Mouse (Mus musculus): ENCODE data around the gene Prex1. TPM values are rescaled to one million over a fixed set of nuclear protein-coding genes. Genes with fewer than 3 reads are reported as not detected.

Prex1 gene
- total and polyA plus RNA-seq, 3 experiments = 5.5 to 19.5 (median 18.5) TPM

GRCm38 (mm10) chr2:166661498-166661897 is 52.1 kb downstream of the Prex1 start:
- in situ Hi-C loops (cut with MboI; ENCODE audit: low pct_ligation_motif_present, low pct_unique_long_range_greater_than_20kb, low sequenced_read_pairs) (no loop called here), dilution Hi-C loops (cut with MboI; ENCODE audit: extremely low pct_ligation_motif_present, extremely low pct_unique_long_range_greater_than_20kb, low sequenced_read_pairs) (no loop called here)
- Histone ChIP-seq H3K36me3 (replicated peaks in 1 of 2; ENCODE audit: control insufficient read depth in 1 of 2, insufficient read depth in 1 of 2, low read length in 1 of 2) (peaks cover 0 to 29% of the 10 kb centered on the region in 2 experiments), H3K4me3 (replicated peaks in 1 of 3; ENCODE audit: low read depth in 2 of 3, low read length in 2 of 3, poor library complexity in 1 of 3) (no peak overlapping the region), H3K27me3 (replicated peaks) (no peaks in the 10 kb centered on the region), H3K4me1 (ENCODE audit: control insufficient read depth in 1 of 2, insufficient read depth in 2 of 2) (peaks cover 32 to 79% of the 10 kb centered on the region in 2 experiments), H3K79me2 (replicated peaks; ENCODE audit: control insufficient read depth, extremely low read depth, insufficient read depth, poor library complexity, severe bottlenecking) (no peaks in the 10 kb centered on the region), H3K9ac (ENCODE audit: insufficient read depth, low read depth) (no peak overlapping the region), H3K27ac (ENCODE audit: insufficient read depth, low read depth) (no peak overlapping the region), H3K9me3 (replicated peaks; ENCODE audit: low read length) (no peaks in the 10 kb centered on the region), H3K4me2 (ENCODE audit: insufficient read depth, low read depth, poor library complexity, severe bottlenecking) (no peak overlapping the region)
- TF ChIP-seq MAFK (IDR thresholded peaks at IDR 0.05; ENCODE audit: insufficient replicate concordance, low read length) = no peak
- TF ChIP-seq ELF1 (IDR thresholded peaks at IDR 0.05; ENCODE audit: low read depth, low read length) = no peak
- no peak for TF ChIP-seq USF2 (conservative IDR thresholded peaks at IDR 0.05; ENCODE audit: low read depth, low read length)
- no peak for TF ChIP-seq TCF12 (IDR thresholded peaks at IDR 0.05; ENCODE audit: low read depth, low read length)
- no peak for TF ChIP-seq MEF2A (IDR thresholded peaks at IDR 0.05; ENCODE audit: borderline replicate concordance, low read depth, low read length)
- TF ChIP-seq MYC (IDR thresholded peaks at IDR 0.05; ENCODE audit: low read depth, low read length) = no peak
- no peak for TF ChIP-seq UBTF (IDR thresholded peaks at IDR 0.05; ENCODE audit: low read depth, low read length)
- DNase-seq (ENCODE audit: extremely low read depth) = no peak

GRCm38 (mm10) chr2:166658380-166658779 is 55.3 kb downstream of the Prex1 start:
- TF ChIP-seq EP300 (IDR thresholded peaks at IDR 0.05; ENCODE audit: low read length) = no peak
- TF ChIP-seq POLR2AphosphoS2 (IDR thresholded peaks at IDR 0.05; ENCODE audit: low read depth, low read length) = no peak
- TF ChIP-seq GABPA (IDR thresholded peaks at IDR 0.05; ENCODE audit: insufficient replicate concordance, low read depth, low read length) = no peak
- no peak for TF ChIP-seq TCF12 (IDR thresholded peaks at IDR 0.05; ENCODE audit: low read depth, low read length)
- TF ChIP-seq PAX5 (IDR thresholded peaks at IDR 0.05; ENCODE audit: low read length) = no peak
- Histone ChIP-seq H3K4me3 (replicated peaks in 1 of 3; ENCODE audit: low read depth in 2 of 3, low read length in 2 of 3, poor library complexity in 1 of 3) (no peak overlapping the region), H3K79me2 (replicated peaks; ENCODE audit: control insufficient read depth, extremely low read depth, insufficient read depth, poor library complexity, severe bottlenecking) (no peaks in the 10 kb centered on the region), H3K4me1 (ENCODE audit: control insufficient read depth in 1 of 2, insufficient read depth in 2 of 2) (peaks cover 36 to 79% of the 10 kb centered on the region in 2 experiments), H3K27ac (ENCODE audit: insufficient read depth, low read depth) (no peak overlapping the region), H3K27me3 (replicated peaks) (no peaks in the 10 kb centered on the region), H3K9ac (ENCODE audit: insufficient read depth, low read depth) (no peak overlapping the region), H3K36me3 (replicated peaks in 1 of 2; ENCODE audit: control insufficient read depth in 1 of 2, insufficient read depth in 1 of 2, low read length in 1 of 2) (peaks cover 0 to 21% of the 10 kb centered on the region in 2 experiments), H3K9me3 (replicated peaks; ENCODE audit: low read length) (no peaks in the 10 kb centered on the region), H3K4me2 (ENCODE audit: insufficient read depth, low read depth, poor library complexity, severe bottlenecking) (no peak overlapping the region)
- in situ Hi-C loops (cut with MboI; ENCODE audit: low pct_ligation_motif_present, low pct_unique_long_range_greater_than_20kb, low sequenced_read_pairs) = no loop called here
- dilution Hi-C loops (cut with MboI; ENCODE audit: extremely low pct_ligation_motif_present, extremely low pct_unique_long_range_greater_than_20kb, low sequenced_read_pairs) = no loop called here
- DNase-seq (ENCODE audit: extremely low read depth) = no peak

DNA sequence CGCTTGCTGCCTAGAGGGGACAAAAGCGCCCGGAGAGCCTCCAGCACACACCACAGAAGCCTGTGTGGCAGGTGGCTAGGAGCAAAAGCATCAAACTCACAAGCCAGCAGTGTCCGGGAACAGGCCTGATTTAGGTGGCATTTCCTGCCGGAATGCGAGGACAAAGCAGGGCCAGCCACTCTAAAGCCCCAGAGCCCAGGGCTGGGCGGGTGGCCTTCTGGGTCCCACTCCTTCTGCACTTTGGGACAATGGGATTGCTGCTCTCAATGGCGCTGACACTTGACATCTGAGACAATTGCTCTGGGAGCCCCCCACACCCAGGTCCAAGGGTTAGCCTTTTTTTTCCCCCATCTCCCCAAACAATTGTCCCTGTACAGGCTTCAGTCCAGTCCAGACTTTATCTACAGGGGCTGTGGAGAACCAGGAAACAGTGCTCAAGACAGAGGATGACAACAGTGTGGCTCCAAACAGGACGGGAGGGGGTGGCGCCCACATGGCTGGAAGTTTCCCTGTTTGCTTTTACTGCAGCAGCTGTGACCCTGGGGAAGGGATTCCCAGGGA is 56.1 kb downstream of the Prex1 start:
- no peak overlapping the region for H3K27ac ChIP-seq (ENCODE audit: insufficient read depth, low read depth)
- dilution Hi-C loops (cut with MboI; ENCODE audit: extremely low pct_ligation_motif_present, extremely low pct_unique_long_range_greater_than_20kb, low sequenced_read_pairs) = no loop called here

More for the DNA sequence above, 56.1 kb downstream of the Prex1 start:
- Histone ChIP-seq H3K4me2 (ENCODE audit: insufficient read depth, low read depth, poor library complexity, severe bottlenecking) (no peak overlapping the region), H3K27me3 (replicated peaks) (no peaks in the 10 kb centered on the region), H3K79me2 (replicated peaks; ENCODE audit: control insufficient read depth, extremely low read depth, insufficient read depth, poor library complexity, severe bottlenecking) (no peaks in the 10 kb centered on the region), H3K9me3 (replicated peaks; ENCODE audit: low read length) (no peaks in the 10 kb centered on the region), H3K4me3 (replicated peaks in 1 of 3; ENCODE audit: low read depth in 2 of 3, low read length in 2 of 3, poor library complexity in 1 of 3) (no peak overlapping the region), H3K4me1 (ENCODE audit: control insufficient read depth in 1 of 2, insufficient read depth in 2 of 2) (peaks cover 32 to 79% of the 10 kb centered on the region in 2 experiments), H3K9ac (ENCODE audit: insufficient read depth, low read depth) (no peak overlapping the region), H3K36me3 (replicated peaks in 1 of 2; ENCODE audit: control insufficient read depth in 1 of 2, insufficient read depth in 1 of 2, low read length in 1 of 2) (peaks cover 0 to 21% of the 10 kb centered on the region in 2 experiments)
- DNase-seq (ENCODE audit: extremely low read depth) = no peak
- TF ChIP-seq NELFE (IDR thresholded peaks at IDR 0.05; ENCODE audit: low read depth, low read length) (no peak), RAD21 (IDR thresholded peaks at IDR 0.05; ENCODE audit: low read depth, low read length) (no peak), TCF12 (IDR thresholded peaks at IDR 0.05; ENCODE audit: low read depth, low read length) (no peak), RCOR1 (conservative IDR thresholded peaks at IDR 0.05; ENCODE audit: low read depth, low read length) (no peak), SMC3 (IDR thresholded peaks at IDR 0.05; ENCODE audit: low read depth, low read length) (no peak), SIN3A (IDR thresholded peaks at IDR 0.05; ENCODE audit: low read length) (no peak), MAZ (IDR thresholded peaks at IDR 0.05; ENCODE audit: low read depth, low read length) (no peak), E2F4 (IDR thresholded peaks at IDR 0.05; ENCODE audit: insufficient replicate concordance, low read depth, low read length) (no peak), POLR2A (IDR thresholded peaks at IDR 0.05; ENCODE audit: low read depth, low read length) (no peak), MXI1 (IDR thresholded peaks at IDR 0.05; ENCODE audit: low read depth, low read length) (no peak), IRF4 (IDR thresholded peaks at IDR 0.05; ENCODE audit: low read depth, low read length) (no peak), ETS1 (conservative IDR thresholded peaks at IDR 0.05; ENCODE audit: low read depth, low read length) (no peak), JUND (conservative IDR thresholded peaks at IDR 0.05; ENCODE audit: low read depth, low read length) (no peak), KAT2A (IDR thresholded peaks at IDR 0.05; ENCODE audit: insufficient replicate concordance, low read length) (no peak), ZMIZ1 (IDR thresholded peaks at IDR 0.05; ENCODE audit: low read depth, low read length) (no peak), HCFC1 (IDR thresholded peaks at IDR 0.05; ENCODE audit: low read depth, low read length) (no peak)
- in situ Hi-C loops (cut with MboI; ENCODE audit: low pct_ligation_motif_present, low pct_unique_long_range_greater_than_20kb, low sequenced_read_pairs) = no loop called here
